Mouse (Mus musculus) hindbrain, postnatal 0 days (tissue): ENCODE results near the gene Hipk1. TPM values are rescaled to one million over a fixed set of nuclear protein-coding genes. Genes with fewer than 3 reads are reported as not detected.
"Not testable (repeated sequence)": the region's sequence is repeated elsewhere in the genome, so short reads cannot be mapped to it uniquely, and the experiment has no call there.

Source experiments
- ATAC-seq: fragments of 200-750 bp; cut with Nextera tagmentation; 2 replicates; pipeline ENCODE4 v1.8.0; 2017; ENCODE audit warnings: mild to moderate bottlenecking, moderate TSS enrichment, moderate library complexity
- DNase-seq: peaks from one replicate; pipeline ENCODE4 v3.0.0-alpha.2; 2015; ENCODE audit warnings: low spot score
- H3K27ac ChIP-seq: fragments of 300-500 bp; sonication (generic); 2 replicates; pipeline ENCODE4 v1.5.1; 2014; ENCODE audit warnings: mild to moderate bottlenecking
- H3K27me3 ChIP-seq: fragments of 300-500 bp; sonication (generic); 2 replicates; pipeline ENCODE4 v1.6.1; 2014; ENCODE audit warnings: low read length, mixed read lengths; ENCODE audit not compliant: insufficient read depth
- H3K36me3 ChIP-seq: fragments of 300-500 bp; sonication (generic); 2 replicates; pipeline ENCODE4 v1.6.1; 2014; ENCODE audit warnings: low read length, mixed read lengths; ENCODE audit not compliant: insufficient read depth
- H3K4me1 ChIP-seq: fragments of 300-500 bp; sonication (generic); 2 replicates; pipeline ENCODE4 v1.6.1; 2014; ENCODE audit warnings: antibody characterized with exemption, low read length, mixed read lengths; ENCODE audit not compliant: insufficient read depth
- H3K4me2 ChIP-seq: fragments of 300-500 bp; sonication (generic); 2 replicates; pipeline ENCODE4 v1.6.1; 2014; ENCODE audit warnings: low read depth, mild to moderate bottlenecking, low read length, moderate library complexity, mixed read lengths
- H3K4me3 ChIP-seq: fragments of 300-500 bp; sonication (generic); 2 replicates; pipeline ENCODE4 v1.5.1; 2014; ENCODE audit warnings: low read length
- H3K9ac ChIP-seq: fragments of 300-500 bp; sonication (generic); replicated peaks from 2 replicates; pipeline ENCODE4 v1.6.1; 2014; ENCODE audit warnings: mild to moderate bottlenecking, low read length, moderate library complexity, mixed read lengths
- H3K9me3 ChIP-seq: fragments of 300-500 bp; sonication (generic); 2 replicates; pipeline ENCODE4 v1.6.1; 2016; ENCODE audit warnings: low read length, mixed read lengths
- CTCF ChIP-seq: IDR thresholded peaks from 2 replicates; pipeline ENCODE4 v1.5.1; 2016; ENCODE audit warnings: antibody characterized with exemption, control low read depth, low read depth
- WGBS: fragments of 180-500 bp; shearing (Covaris S2); extraction: QIAGEN DNeasy Blood & Tissue Kit; methylation state at CpG from one replicate; pipeline ENCODE4 v1.1.7; 2014; 5-methylcytosine and 5-hydroxymethylcytosine counted together
- polyA plus RNA-seq: library from polyadenylated mRNA; unstranded; fragments of >200 nt; fragmentation: Nextera tagmentation; extraction: Ambion mirVana; gene quantifications from 2 replicates; pipeline ENCODE4 v1.2.1, GENCODE M21; 2015
- total RNA-seq: library from RNA; depleted of rRNA; stranded (reverse); fragments of >200 nt; gene quantifications from 2 replicates; pipeline ENCODE4 v1.2.3, GENCODE M21; 2014; rRNA removed

Gene Hipk1
- total RNA-seq (52.6 and 59.3 TPM in 2 replicates), polyA plus RNA-seq (8.1 and 8.4 TPM in 2 replicates)

GRCm38 (mm10) chr3:103791230-103792110, at the start of gene Hipk1:
Hipk1 (minus strand) TSS chr3:103791563.
- no peaks in the 10 kb centered on the region for H3K9me3 ChIP-seq
- ATAC-seq (peak; percentile 98), DNase-seq (peak; percentile 96)
- peak within 1 kb of the TSS; percentile 92 for H3K9ac ChIP-seq
- H3K36me3 ChIP-seq = no peaks in the 10 kb centered on the region
- H3K4me3 ChIP-seq = peak within 1 kb of the TSS; percentile 96
- peak within 1 kb of the TSS; percentile 68 for H3K4me2 ChIP-seq
- H3K27me3 ChIP-seq = no peaks in the 10 kb centered on the region
- no peak; the same call in 1 of the 2 replicates for TF ChIP-seq CTCF
- H3K4me1 ChIP-seq = no peaks in the 10 kb centered on the region; the same call in 1 of the 2 replicates
- WGBS = 10% methylated on average over 49 of the region's 49 CpGs
- peak within 1 kb of the TSS; percentile 94 for H3K27ac ChIP-seq

- not testable (repeated sequence) for H3K9ac ChIP-seq, H3K27ac ChIP-seq, H3K9me3 ChIP-seq, H3K27me3 ChIP-seq, H3K4me3 ChIP-seq, H3K4me1 ChIP-seq, DNase-seq, ATAC-seq, H3K4me2 ChIP-seq, H3K36me3 ChIP-seq
- 93% methylated on average over 7 of the region's 7 CpGs for WGBS
Measured at GRCm38 (mm10) chr3:103840946-103841345, 49.6 kb upstream of the Hipk1 start.

- H3K4me1 ChIP-seq, H3K27ac ChIP-seq, H3K4me3 ChIP-seq, H3K9me3 ChIP-seq, H3K36me3 ChIP-seq, H3K27me3 ChIP-seq, DNase-seq, ATAC-seq, H3K4me2 ChIP-seq, H3K9ac ChIP-seq: not testable (repeated sequence)
- WGBS = 78% methylated on average over 3 of the region's 3 CpGs
Measured at GRCm38 (mm10) chr3:103840195-103840594, 48.8 kb upstream of the Hipk1 start.

- no peaks in the 10 kb centered on the region for H3K27me3 ChIP-seq
- H3K9ac ChIP-seq = no peak overlapping the region
- H3K4me1 ChIP-seq = no peaks in the 10 kb centered on the region
- H3K36me3 ChIP-seq = no peaks in the 10 kb centered on the region
- no peak overlapping the region for H3K4me2 ChIP-seq
- H3K4me3 ChIP-seq = no peak overlapping the region
- no peak overlapping the region for H3K27ac ChIP-seq
- no peaks in the 10 kb centered on the region for H3K9me3 ChIP-seq
- no peak for TF ChIP-seq CTCF
- ATAC-seq (no peak), DNase-seq (no peak)
- WGBS = 92% methylated on average over 6 of the region's 6 CpGs
Measured at GRCm38 (mm10) chr3:103839711-103840110, 48.3 kb upstream of the Hipk1 start.

- TF ChIP-seq CTCF = no peak
Measured at GRCm38 (mm10) chr3:103836453-103836852, 45.1 kb upstream of the Hipk1 start.

GRCm38 (mm10) chr3:103835951-103836310, 44.6 kb upstream of the Hipk1 start:
- ATAC-seq (no peak), DNase-seq (no peak)
- H3K27ac ChIP-seq = no peak overlapping the region
- no peaks in the 10 kb centered on the region for H3K27me3 ChIP-seq
- no peaks in the 10 kb centered on the region for H3K36me3 ChIP-seq
- no peak overlapping the region for H3K9ac ChIP-seq
- TF ChIP-seq CTCF = no peak
- H3K9me3 ChIP-seq = no peaks in the 10 kb centered on the region
- H3K4me3 ChIP-seq = no peak overlapping the region
- H3K4me2 ChIP-seq = no peak overlapping the region
- no peaks in the 10 kb centered on the region for H3K4me1 ChIP-seq
- 77% methylated on average over 10 of the region's 10 CpGs for WGBS

More at GRCm38 (mm10) chr3:103836453-103836852, 45.1 kb upstream of the Hipk1 start:
- 98% methylated on average over 5 of the region's 5 CpGs for WGBS
- no peak for ATAC-seq
- Histone ChIP-seq H3K9me3 (no peaks in the 10 kb centered on the region), H3K9ac (no peak overlapping the region), H3K4me2 (no peak overlapping the region), H3K27me3 (no peaks in the 10 kb centered on the region), H3K4me3 (no peak overlapping the region), H3K4me1 (no peaks in the 10 kb centered on the region), H3K27ac (no peak overlapping the region), H3K36me3 (no peaks in the 10 kb centered on the region)
- DNase-seq = no peak

GRCm38 (mm10) chr3:103835272-103835950, 44.0 kb upstream of the Hipk1 start:
- H3K4me1 ChIP-seq = no peaks in the 10 kb centered on the region
- H3K9ac ChIP-seq = no peak overlapping the region
- H3K27me3 ChIP-seq = no peaks in the 10 kb centered on the region
- H3K27ac ChIP-seq = no peak overlapping the region
- no peak overlapping the region for H3K4me2 ChIP-seq
- ATAC-seq = no peak
- 78% methylated on average over 6 of the region's 6 CpGs for WGBS
- H3K9me3 ChIP-seq = no peaks in the 10 kb centered on the region
- no peak for DNase-seq
- TF ChIP-seq CTCF = no peak
- no peaks in the 10 kb centered on the region for H3K36me3 ChIP-seq
- no peak overlapping the region for H3K4me3 ChIP-seq
